Mouse (Mus musculus): ENCODE measurements at regions not wholly inside any gene's neighbourhood (a gene's known extent, or its start where the extent isn't known, plus 50 kb on each side); places are given as distances from the start of the nearest gene placed in this dataset. TPM values are rescaled to one million over a fixed set of nuclear protein-coding genes. Genes with fewer than 3 reads are reported as not detected.
A peak's percentile ranks its signal among the peaks of the same experiment; 100 is the strongest.

GRCm38 (mm10) chr7:53854077-53854476 lies 981.2 kb upstream of the Luzp2 start:
- no peak for ATAC-seq
- Histone ChIP-seq H3K27me3 (replicated peaks; ENCODE audit: control insufficient read depth, insufficient read depth, low read length) (no peaks in the 10 kb centered on the region), H3K4me2 (ENCODE audit: low read length) (no peak overlapping the region), H3K4me3 (ENCODE audit: low read length) (no peak overlapping the region), H3K9me3 (ENCODE audit: control insufficient read depth, low read length) (no peaks in the 10 kb centered on the region), H3K36me3 (ENCODE audit: control insufficient read depth, insufficient read depth, low read length) (no peaks in the 10 kb centered on the region), H3K27ac (ENCODE audit: low read depth, low read length) (no peak overlapping the region), H3K4me1 (ENCODE audit: control insufficient read depth, insufficient read depth, low read depth, low read length) (no peaks in the 10 kb centered on the region), H3K9ac (ENCODE audit: low read depth, low read length) (no peak overlapping the region)
- 72% methylated on average over 3 of the region's 3 CpGs for WGBS

- Histone ChIP-seq H3K4me2 (ENCODE audit: low read length) (no peak overlapping the region), H3K9ac (ENCODE audit: low read depth, low read length) (no peak overlapping the region), H3K36me3 (ENCODE audit: control insufficient read depth, insufficient read depth, low read length) (no peaks in the 10 kb centered on the region), H3K27me3 (replicated peaks; ENCODE audit: control insufficient read depth, insufficient read depth, low read length) (no peaks in the 10 kb centered on the region), H3K4me1 (ENCODE audit: control insufficient read depth, insufficient read depth, low read depth, low read length) (no peaks in the 10 kb centered on the region), H3K27ac (ENCODE audit: low read depth, low read length) (no peak overlapping the region), H3K9me3 (ENCODE audit: control insufficient read depth, low read length) (no peaks in the 10 kb centered on the region), H3K4me3 (ENCODE audit: low read length) (no peak overlapping the region)
- WGBS: 43% methylated on average over 2 of the region's 2 CpGs
- 0 out of 2 replicates have a peak, but pooled peaks have one; percentile 48 for ATAC-seq
These were observed 962.7 kb upstream of the Luzp2 start for GRCm38 (mm10) chr7:53872480-53873200.

DNA sequence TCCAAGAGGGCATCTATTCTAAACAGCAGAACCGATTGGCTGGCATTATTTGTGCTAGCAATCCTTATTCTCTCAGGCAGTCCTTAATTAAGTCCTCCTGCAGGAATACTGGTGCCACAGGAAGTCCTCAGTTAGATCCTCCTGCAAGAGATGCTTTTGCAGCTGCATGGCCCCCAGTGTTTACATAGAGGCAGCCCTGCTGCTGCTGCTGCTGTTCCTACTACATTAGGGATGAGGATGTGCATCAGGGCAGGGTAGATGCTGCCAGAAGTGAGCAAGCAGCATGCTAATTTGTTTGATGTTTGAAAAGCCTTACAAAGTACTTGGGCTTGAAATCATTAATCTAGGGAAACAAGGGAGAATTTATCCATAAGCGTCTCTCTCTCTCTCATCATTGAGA lies 922.3 kb upstream of the Luzp2 start:
- ATAC-seq: peak; percentile 69; the same call in 1 of the 2 replicates
- 61% methylated on average over 2 of the region's 2 CpGs for WGBS
- H3K4me3 ChIP-seq (ENCODE audit: low read length): no peak overlapping the region
- no peak overlapping the region for H3K9ac ChIP-seq (ENCODE audit: low read depth, low read length)
- H3K4me2 ChIP-seq (ENCODE audit: low read length): no peak overlapping the region
- H3K4me1 ChIP-seq (ENCODE audit: control insufficient read depth, insufficient read depth, low read depth, low read length): no peaks in the 10 kb centered on the region
- H3K27ac ChIP-seq (ENCODE audit: low read depth, low read length): no peak overlapping the region
- H3K36me3 ChIP-seq (ENCODE audit: control insufficient read depth, insufficient read depth, low read length): no peaks in the 10 kb centered on the region
- H3K27me3 ChIP-seq (replicated peaks; ENCODE audit: control insufficient read depth, insufficient read depth, low read length): no peaks in the 10 kb centered on the region
- no peaks in the 10 kb centered on the region for H3K9me3 ChIP-seq (ENCODE audit: control insufficient read depth, low read length)

GRCm38 (mm10) chr7:53955654-53956053 lies 879.6 kb upstream of the Luzp2 start:
- Histone ChIP-seq H3K4me2 (ENCODE audit: low read length) (no peak overlapping the region), H3K9ac (ENCODE audit: low read depth, low read length) (no peak overlapping the region), H3K27me3 (replicated peaks; ENCODE audit: control insufficient read depth, insufficient read depth, low read length) (no peaks in the 10 kb centered on the region), H3K9me3 (ENCODE audit: control insufficient read depth, low read length) (no peaks in the 10 kb centered on the region), H3K27ac (ENCODE audit: low read depth, low read length) (no peak overlapping the region), H3K4me3 (ENCODE audit: low read length) (no peak overlapping the region), H3K36me3 (ENCODE audit: control insufficient read depth, insufficient read depth, low read length) (no peaks in the 10 kb centered on the region), H3K4me1 (ENCODE audit: control insufficient read depth, insufficient read depth, low read depth, low read length) (no peaks in the 10 kb centered on the region)
- WGBS: 84% methylated on average over 1 of the region's 1 CpGs
- ATAC-seq: no peak

GRCm38 (mm10) chr7:53975480-53975879 lies 859.8 kb upstream of the Luzp2 start:
- no peak for ATAC-seq
- Histone ChIP-seq H3K9me3 (ENCODE audit: control insufficient read depth, low read length) (no peaks in the 10 kb centered on the region), H3K4me3 (ENCODE audit: low read length) (no peak overlapping the region), H3K27ac (ENCODE audit: low read depth, low read length) (no peak overlapping the region), H3K9ac (ENCODE audit: low read depth, low read length) (no peak overlapping the region), H3K27me3 (replicated peaks; ENCODE audit: control insufficient read depth, insufficient read depth, low read length) (no peaks in the 10 kb centered on the region), H3K36me3 (ENCODE audit: control insufficient read depth, insufficient read depth, low read length) (no peaks in the 10 kb centered on the region), H3K4me1 (ENCODE audit: control insufficient read depth, insufficient read depth, low read depth, low read length) (no peaks in the 10 kb centered on the region), H3K4me2 (ENCODE audit: low read length) (no peak overlapping the region)

DNA sequence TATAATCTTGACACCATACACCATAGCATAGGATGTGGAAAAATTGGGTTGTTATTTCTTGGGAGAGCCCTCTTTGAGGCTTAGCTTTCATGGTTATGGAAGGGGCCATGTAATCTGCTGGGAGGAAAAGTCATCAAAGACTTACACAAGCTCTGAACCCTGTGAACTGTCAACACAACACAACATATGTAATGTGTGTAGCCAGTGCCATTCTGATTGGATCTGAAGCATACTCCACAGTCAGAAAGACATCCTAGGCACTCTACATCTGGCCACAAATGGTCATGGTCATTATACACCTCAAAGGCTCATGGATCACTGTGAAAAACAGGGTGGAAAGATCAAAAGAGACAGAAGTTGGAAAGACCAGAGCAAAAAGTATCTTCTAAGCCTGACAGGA lies 839.3 kb upstream of the Luzp2 start:
- H3K36me3 ChIP-seq (ENCODE audit: control insufficient read depth, insufficient read depth, low read length): no peaks in the 10 kb centered on the region
- no peak overlapping the region for H3K27ac ChIP-seq (ENCODE audit: low read depth, low read length)
- H3K4me1 ChIP-seq (ENCODE audit: control insufficient read depth, insufficient read depth, low read depth, low read length): no peaks in the 10 kb centered on the region
- H3K9me3 ChIP-seq (ENCODE audit: control insufficient read depth, low read length): no peaks in the 10 kb centered on the region
- H3K4me3 ChIP-seq (ENCODE audit: low read length): no peak overlapping the region
- H3K9ac ChIP-seq (ENCODE audit: low read depth, low read length): no peak overlapping the region
- H3K27me3 ChIP-seq (replicated peaks; ENCODE audit: control insufficient read depth, insufficient read depth, low read length): no peaks in the 10 kb centered on the region
- ATAC-seq: no peak
- no peak overlapping the region for H3K4me2 ChIP-seq (ENCODE audit: low read length)

- Histone ChIP-seq H3K4me1 (ENCODE audit: control insufficient read depth, insufficient read depth, low read depth, low read length) (no peaks in the 10 kb centered on the region), H3K36me3 (ENCODE audit: control insufficient read depth, insufficient read depth, low read length) (no peaks in the 10 kb centered on the region), H3K27me3 (replicated peaks; ENCODE audit: control insufficient read depth, insufficient read depth, low read length) (no peaks in the 10 kb centered on the region), H3K9ac (ENCODE audit: low read depth, low read length) (no peak overlapping the region), H3K4me3 (ENCODE audit: low read length) (no peak overlapping the region), H3K27ac (ENCODE audit: low read depth, low read length) (no peak overlapping the region), H3K9me3 (ENCODE audit: control insufficient read depth, low read length) (no peaks in the 10 kb centered on the region), H3K4me2 (ENCODE audit: low read length) (no peak overlapping the region)
- ATAC-seq: no peak
- WGBS: 76% methylated on average over 3 of the region's 3 CpGs
These were observed 826.6 kb upstream of the Luzp2 start for GRCm38 (mm10) chr7:54008684-54009083.

Small RNA genes lying in the stretch of these regions (microRNA-seq; reads per million reads assigned to microRNA genes)
- gene Gm27921: not detected
- not detected for gene Mir6238

Measured in hindbrain, embryonic 16.5 days (tissue).